Mouse (Mus musculus) small intestine, adult 2 months (tissue): ENCODE results near the gene Cyb5r3. TPM values are rescaled to one million over a fixed set of nuclear protein-coding genes. Genes with fewer than 3 reads are reported as not detected.

Source experiments
- H3K27ac ChIP-seq: fragments of 200-500 bp; 2 replicates; pipeline ENCODE4 v1.5.1; 2012; ENCODE audit warnings: low read depth, low read length, control low read depth, inconsistent platforms; ENCODE audit not compliant: insufficient read depth
- H3K27me3 ChIP-seq: fragments of 200-500 bp; 2 replicates; pipeline ENCODE4 v1.6.1; 2012; ENCODE audit warnings: mild to moderate bottlenecking, moderate library complexity, low read length, inconsistent platforms; ENCODE audit not compliant: control insufficient read depth, insufficient read depth
- H3K36me3 ChIP-seq: fragments of 200-500 bp; 2 replicates; pipeline ENCODE4 v1.6.1; 2012; ENCODE audit warnings: mild to moderate bottlenecking, low read length, control low read depth, inconsistent platforms; ENCODE audit not compliant: control insufficient read depth, insufficient read depth
- H3K4me1 ChIP-seq: fragments of 200-500 bp; 2 replicates; pipeline ENCODE4 v1.6.1; 2012; ENCODE audit warnings: low read length, inconsistent platforms, mixed read lengths; ENCODE audit not compliant: control insufficient read depth, insufficient read depth, insufficient read length
- H3K4me3 ChIP-seq: fragments of 200-500 bp; 2 replicates; pipeline ENCODE4 v1.5.1; 2012; ENCODE audit warnings: low read depth, mild to moderate bottlenecking, control low read depth, inconsistent platforms, low read length, moderate library complexity
- CTCF ChIP-seq: fragments of 200-500 bp; IDR thresholded peaks from 2 replicates; pipeline ENCODE4 v1.5.1; 2012; ENCODE audit warnings: low read depth, mild to moderate bottlenecking, control low read depth, inconsistent platforms, low read length, moderate library complexity, mixed read lengths; ENCODE audit not compliant: insufficient replicate concordance, insufficient read length; ENCODE audit errors: extremely low read depth
- POLR2A ChIP-seq: fragments of 200-500 bp; IDR thresholded peaks from 2 replicates; pipeline ENCODE4 v1.6.1; 2012; ENCODE audit warnings: low read depth, mild to moderate bottlenecking, control low read depth, inconsistent platforms, low read length, moderate library complexity
- WGBS: fragments of 180-500 bp; shearing (Covaris S2); methylation state at CpG from one replicate; pipeline ENCODE4 v1.1.7; 2018; 5-methylcytosine and 5-hydroxymethylcytosine counted together
- polyA plus RNA-seq: library from polyadenylated mRNA; depleted of rRNA; stranded (reverse); fragments of >200 nt; gene quantifications from 2 replicates; pipeline ENCODE4 v1.2.3, GENCODE M21; 2012

The Cyb5r3 gene
- polyA plus RNA-seq, 1 experiment: 624 TPM

DNA sequence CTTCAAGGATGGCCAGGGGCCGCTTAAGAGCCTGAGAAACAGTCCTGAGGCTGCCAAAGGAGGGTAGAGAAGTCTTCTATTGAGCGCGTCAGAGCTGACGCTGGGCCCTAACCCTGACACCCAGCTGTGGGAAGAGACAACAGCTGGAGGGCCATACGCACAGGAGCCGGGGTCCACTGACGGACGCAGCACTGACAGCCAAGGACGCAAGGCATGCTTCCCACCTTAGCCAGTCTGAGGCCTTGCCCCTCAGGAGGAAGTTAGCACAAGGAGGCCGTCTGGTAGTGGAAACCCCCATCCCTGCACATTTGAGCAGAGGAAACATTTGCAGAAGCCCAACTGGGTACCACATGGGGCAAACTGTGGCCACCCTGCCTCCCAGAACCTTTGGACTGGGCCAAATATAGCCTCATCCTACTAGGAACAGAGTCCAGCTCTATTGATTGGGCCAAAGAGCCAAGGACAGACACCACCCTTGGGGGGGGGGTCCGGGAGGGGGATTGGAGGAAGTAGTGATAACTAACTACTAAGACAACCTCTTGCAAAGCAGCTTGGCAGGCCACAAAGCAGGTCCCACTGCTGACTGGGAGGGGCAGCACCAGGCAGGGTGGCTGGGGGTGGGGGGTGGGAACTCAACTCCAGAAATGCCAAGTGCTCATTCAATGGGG lies 9.4 kb downstream of the Cyb5r3 start:
- H3K4me1 ChIP-seq: peaks cover 39% of the 10 kb centered on the region
- H3K36me3 ChIP-seq: peaks cover 62% of the 10 kb centered on the region
- H3K27me3 ChIP-seq: no peaks in the 10 kb centered on the region
- 86% methylated on average over 11 of the region's 11 CpGs for WGBS
- H3K4me3 ChIP-seq: no peak overlapping the region
- TF ChIP-seq POLR2A: no peak
- no peak for TF ChIP-seq CTCF
- H3K27ac ChIP-seq: peak overlapping the region; percentile 52

DNA sequence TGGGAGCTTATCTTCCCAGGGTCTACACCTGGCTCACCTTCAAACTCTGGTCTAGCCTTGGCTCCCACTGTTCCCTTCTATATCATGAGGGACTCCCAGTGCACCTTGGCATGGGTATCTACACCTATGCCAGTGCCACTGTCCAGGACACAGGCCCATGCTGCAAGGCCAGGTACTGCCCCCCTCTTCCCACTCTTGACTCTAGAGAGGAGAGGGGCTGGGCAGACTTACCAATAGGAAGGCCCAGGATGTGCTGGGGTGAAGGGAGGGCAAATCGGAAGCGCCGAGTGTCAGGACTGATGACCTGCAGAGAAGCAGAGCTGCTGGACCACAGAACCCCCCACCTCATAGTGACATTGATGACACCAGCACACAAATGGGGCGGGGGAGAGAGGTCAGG lies 10.4 kb downstream of the Cyb5r3 start:
- H3K27me3 ChIP-seq: no peaks in the 10 kb centered on the region
- peaks cover 29% of the 10 kb centered on the region for H3K4me1 ChIP-seq
- TF ChIP-seq CTCF (no peak), POLR2A (no peak)
- WGBS: 97% methylated on average over 4 of the region's 4 CpGs
- H3K4me3 ChIP-seq: no peak overlapping the region
- no peak overlapping the region; the same call in 1 of the 2 replicates for H3K27ac ChIP-seq
- H3K36me3 ChIP-seq: peaks cover 65% of the 10 kb centered on the region

DNA sequence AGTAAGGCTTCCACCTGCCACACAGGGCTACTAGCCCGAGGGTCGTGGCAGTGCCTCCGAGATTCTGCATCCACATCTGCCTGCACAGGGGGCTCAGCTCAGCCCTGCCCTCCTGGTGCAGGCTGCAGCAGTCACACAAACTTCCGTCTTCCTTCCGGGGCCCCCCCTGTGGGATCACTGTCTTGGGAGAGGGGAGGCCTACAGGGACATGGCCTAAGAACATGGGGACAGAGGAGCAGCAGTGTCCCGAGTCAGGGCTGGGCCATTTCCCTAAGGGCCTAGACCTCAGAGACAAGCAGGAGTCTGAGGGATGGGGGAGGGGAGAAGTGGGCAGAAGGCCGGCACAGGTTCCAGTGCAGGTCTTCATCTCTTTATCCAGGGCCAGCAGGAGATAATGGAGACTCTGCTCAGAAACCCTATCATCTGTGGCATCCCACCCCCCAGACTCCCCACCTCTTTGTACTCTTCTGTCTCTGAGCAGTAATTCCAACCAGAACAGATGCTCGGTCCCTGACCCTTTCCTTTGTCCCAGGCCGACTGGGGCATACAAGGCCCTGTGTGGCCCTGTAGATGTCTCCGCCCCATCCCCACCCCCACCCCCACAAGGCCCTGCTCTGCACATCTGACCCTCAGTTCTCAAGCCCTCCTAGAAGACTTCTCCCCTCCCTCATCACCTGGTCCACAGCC lies 11.2 kb downstream of the Cyb5r3 start:
- no peak overlapping the region for H3K4me3 ChIP-seq
- no peak overlapping the region for H3K27ac ChIP-seq
- no peaks in the 10 kb centered on the region for H3K27me3 ChIP-seq
- no peak for TF ChIP-seq POLR2A
- no peak for TF ChIP-seq CTCF
- H3K36me3 ChIP-seq: peaks cover 70% of the 10 kb centered on the region
- 83% methylated on average over 10 of the region's 10 CpGs for WGBS
- peaks cover 21% of the 10 kb centered on the region for H3K4me1 ChIP-seq

DNA sequence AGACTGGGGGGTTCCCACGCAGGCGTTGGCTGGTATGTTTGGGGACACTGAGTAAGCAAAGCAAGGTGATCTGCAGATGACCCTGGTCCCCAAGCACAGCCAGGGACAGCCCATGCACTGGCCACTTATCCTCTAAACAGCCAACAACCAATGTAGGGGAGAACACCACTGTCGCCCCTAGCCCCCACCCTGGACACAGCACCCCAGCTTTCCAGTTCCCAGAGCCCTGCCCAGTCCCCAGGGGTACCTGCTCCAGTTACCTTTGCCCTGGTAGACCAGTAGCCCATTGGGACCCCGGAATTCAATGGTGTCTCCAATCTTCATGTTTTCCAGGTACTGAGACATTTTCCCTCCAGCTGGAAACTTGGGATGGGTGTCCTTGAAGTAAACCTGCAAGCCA lies 11.8 kb downstream of the Cyb5r3 start:
- Histone ChIP-seq H3K27ac (no peak overlapping the region), H3K36me3 (peaks cover 68% of the 10 kb centered on the region)

DNA sequence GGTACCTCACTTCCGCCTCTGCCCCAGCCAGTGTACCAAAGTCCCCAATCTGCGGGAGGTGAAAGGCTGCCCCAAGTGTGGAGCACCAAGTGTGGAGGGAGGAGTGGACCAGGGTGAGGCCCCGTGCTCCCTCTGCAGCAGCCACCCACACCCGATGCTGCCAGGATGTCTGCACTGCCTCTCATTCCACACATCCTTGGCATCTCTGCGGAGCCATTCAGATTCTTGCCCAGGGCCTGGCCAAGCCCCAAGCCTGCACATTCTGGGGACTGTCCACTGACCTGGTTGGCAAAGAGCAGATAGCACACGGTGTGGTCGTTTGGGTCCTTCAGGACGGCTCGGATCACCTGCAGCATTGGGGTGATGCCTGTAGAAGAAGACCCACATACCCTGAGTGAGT lies 12.6 kb downstream of the Cyb5r3 start:
- WGBS: 93% methylated on average over 9 of the region's 9 CpGs
- H3K4me1 ChIP-seq: peaks cover 13% of the 10 kb centered on the region

More for the DNA sequence above, 11.8 kb downstream of the Cyb5r3 start:
- no peak overlapping the region for H3K4me3 ChIP-seq
- no peaks in the 10 kb centered on the region for H3K27me3 ChIP-seq
- peaks cover 16% of the 10 kb centered on the region for H3K4me1 ChIP-seq
- WGBS: 92% methylated on average over 4 of the region's 4 CpGs
- TF ChIP-seq POLR2A: no peak

DNA sequence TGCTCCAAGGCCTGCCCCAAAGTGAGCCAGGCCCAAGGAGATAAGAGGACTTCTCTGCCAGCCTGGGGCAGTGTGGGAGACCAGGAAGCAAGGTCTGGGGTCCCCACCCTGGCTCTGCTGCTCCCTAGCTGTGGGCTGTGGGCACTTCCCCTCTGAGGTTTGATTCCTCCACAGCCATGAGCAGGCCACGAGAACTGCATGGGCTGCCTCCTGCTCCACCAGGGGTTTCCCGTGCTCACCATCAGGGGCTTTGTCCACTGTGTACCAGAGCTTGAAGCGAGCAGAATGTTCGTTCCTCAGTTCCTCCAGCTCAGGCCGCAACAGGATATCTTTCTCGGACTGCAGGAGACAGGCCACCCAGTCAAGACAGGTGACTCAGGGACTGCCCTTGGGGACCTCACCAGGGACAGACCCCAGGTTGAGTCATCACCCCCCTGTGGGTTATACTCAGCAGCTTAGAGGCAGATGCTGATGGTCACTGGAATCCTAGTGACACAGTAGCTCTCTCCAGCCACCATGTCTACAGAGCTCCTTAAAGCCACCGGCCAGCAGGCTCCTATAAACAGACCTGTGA lies 13.7 kb downstream of the Cyb5r3 start:
- Histone ChIP-seq H3K4me1 (peaks cover 9% of the 10 kb centered on the region), H3K36me3 (peaks cover 75% of the 10 kb centered on the region), H3K4me3 (no peak overlapping the region), H3K27me3 (no peaks in the 10 kb centered on the region), H3K27ac (no peak overlapping the region)
- no peak for TF ChIP-seq POLR2A
- no peak for TF ChIP-seq CTCF
- WGBS: 88% methylated on average over 7 of the region's 7 CpGs

More for the DNA sequence above, 12.6 kb downstream of the Cyb5r3 start:
- no peak overlapping the region for H3K27ac ChIP-seq
- H3K4me3 ChIP-seq: no peak overlapping the region
- no peaks in the 10 kb centered on the region for H3K27me3 ChIP-seq
- TF ChIP-seq CTCF (no peak), POLR2A (no peak)
- peaks cover 71% of the 10 kb centered on the region for H3K36me3 ChIP-seq

DNA sequence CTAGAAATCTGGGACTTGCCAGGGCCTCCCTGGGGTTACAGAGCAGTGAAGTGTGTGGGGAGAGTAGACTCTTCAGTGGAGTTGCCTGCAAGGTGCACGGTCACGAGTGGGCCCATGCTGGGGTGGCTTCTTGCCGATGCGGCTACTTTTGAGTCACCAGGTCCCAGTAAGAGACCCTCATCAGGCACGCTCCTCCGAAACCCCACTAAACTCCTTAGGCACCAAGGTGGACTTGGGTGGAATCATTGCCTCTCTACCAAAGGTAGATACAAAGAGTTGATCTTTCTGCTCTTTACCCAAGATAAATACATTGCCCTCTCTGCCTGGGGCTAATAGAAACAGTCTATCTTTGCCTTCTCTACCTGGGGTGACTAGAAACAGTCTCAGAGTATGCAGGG lies 14.7 kb downstream of the Cyb5r3 start:
- peaks cover 7% of the 10 kb centered on the region for H3K4me1 ChIP-seq
- WGBS: 97% methylated on average over 6 of the region's 6 CpGs
- H3K4me3 ChIP-seq: no peak overlapping the region
- H3K27me3 ChIP-seq: no peaks in the 10 kb centered on the region
- TF ChIP-seq POLR2A (no peak), CTCF (no peak)
- peaks cover 75% of the 10 kb centered on the region for H3K36me3 ChIP-seq
- H3K27ac ChIP-seq: no peak overlapping the region
